Mouse (Mus musculus): Measurements from ENCODE around the gene Gjb1.

Gene Gjb1

GRCm38 (mm10) chrX:101418946-101419724 is 43.0 kb downstream of the Gjb1 start:
- peak; percentile 94 for DNase-seq

- peak; percentile 99 for DNase-seq
These were observed 43.8 kb downstream of the Gjb1 start for GRCm38 (mm10) chrX:101419725-101420699.

GRCm38 (mm10) chrX:101420700-101421095 is 44.5 kb downstream of the Gjb1 start, which contains the start of gene Zmym3:
Zmym3 (minus strand) TSS chrX:101420849.
- no peak for DNase-seq

- peak; percentile 2 for DNase-seq
These were observed 47.3 kb downstream of the Gjb1 start for GRCm38 (mm10) chrX:101423462-101423861.

GRCm38 (mm10) chrX:101427774-101428173 is 51.6 kb downstream of the Gjb1 start:
- DNase-seq: peak; percentile 70

GRCm38 (mm10) chrX:101428785-101429141 is 52.6 kb downstream of the Gjb1 start:
- peak; percentile 87 for DNase-seq

GRCm38 (mm10) chrX:101429142-101429949 is 53.2 kb downstream of the Gjb1 start, which contains the start of gene Nono:
Nono (plus strand) TSS chrX:101429318.
- DNase-seq: peak; percentile 99

- DNase-seq: no peak
These were observed 53.8 kb downstream of the Gjb1 start for GRCm38 (mm10) chrX:101429976-101430375.
